ENCODE assay signal across 13 mouse cellular contexts in the genomic region with DNA sequence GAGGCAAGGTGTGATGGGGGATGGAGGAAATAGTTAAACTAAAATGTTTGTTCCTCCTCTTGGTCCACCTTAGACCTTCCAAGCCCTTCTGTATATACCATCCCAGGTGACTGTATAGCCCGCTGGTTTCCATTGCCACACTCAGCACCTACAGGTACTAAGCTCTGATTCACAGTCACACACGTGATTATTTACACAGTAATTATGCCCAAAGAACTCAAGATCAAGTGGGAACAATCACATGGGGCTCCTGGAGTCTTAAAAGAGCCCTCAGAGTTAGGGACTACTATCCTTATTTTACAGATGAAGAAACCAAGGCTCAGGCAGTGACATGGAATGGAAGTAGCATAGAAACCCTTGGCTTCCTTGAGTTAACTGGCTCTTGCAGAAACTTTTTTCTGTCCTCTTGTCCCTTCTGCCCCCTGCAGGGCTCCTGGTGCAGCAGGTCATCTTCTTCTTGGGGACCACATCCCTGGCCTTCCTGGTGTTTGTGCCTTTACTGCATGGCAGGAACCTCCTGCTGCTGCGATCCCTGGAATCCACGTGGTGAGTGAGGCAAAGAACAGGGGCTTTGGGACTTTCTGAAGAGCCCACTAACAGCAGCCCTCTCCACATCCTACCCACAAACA. TPM values are rescaled to one million over a fixed set of nuclear protein-coding genes. Genes with fewer than 3 reads are reported as not detected.
DNase-seq lines count a peak whose midpoint lies in the region; ATAC-seq and TF ChIP-seq lines count a peak whose summit lies in the region.
"Had no signal": no experiment of that assay in that cellular context is flagged by ENCODE, and none has a peak within 500 bp of the region (broad histone marks: within the 10 kb centered on the region; RNA-seq: fewer than 3 reads in every experiment).

No protein-coding gene starts in this region.

- H3K9ac ChIP-seq in heart, postnatal 0 days (replicated peaks; ENCODE audit: low read depth, low read length): no peak overlapping the region
- H3K9ac ChIP-seq: forebrain, embryonic 13.5 days; liver, embryonic 13.5 days had no signal

- DNase-seq in heart, postnatal 0 days (ENCODE audit: low spot score): no peak
- no peak for DNase-seq in heart, postnatal 4 days
- DNase-seq in lung, adult 2 months: peak; percentile 17
- DNase-seq in lung, postnatal 4 days: no peak
- DNase-seq in T-cell, adult 2 months (ENCODE audit: low spot score): peak; percentile 25
- DNase-seq in naive thymus-derived CD4-positive, alpha-beta T cell, adult 2 months (ENCODE audit: low read depth): peak; percentile 67
- DNase-seq in right cerebral cortex, adult 18-20 months: no peak
- DNase-seq: cerebellum, postnatal 25 days; gastrocnemius, postnatal 25 days; heart, postnatal 14 days; liver, embryonic 13.5 days had no signal

- 0 out of 2 replicates have a peak, but pooled peaks cover 8% of the 10 kb centered on the region for H3K27me3 ChIP-seq in heart, postnatal 0 days (ENCODE audit: control insufficient read depth, insufficient read depth, low read length)
- H3K27me3 ChIP-seq: forebrain, embryonic 13.5 days; liver, embryonic 13.5 days had no signal

- no peak overlapping the region for H3K27ac ChIP-seq in heart, postnatal 0 days (ENCODE audit: low read depth)
- H3K27ac ChIP-seq: forebrain, embryonic 13.5 days; liver, embryonic 13.5 days had no signal

- no peak overlapping the region for H3K4me2 ChIP-seq in heart, postnatal 0 days (ENCODE audit: low read depth, low read length)
- H3K4me2 ChIP-seq: forebrain, embryonic 13.5 days; liver, embryonic 13.5 days had no signal

- WGBS in heart, postnatal 0 days: 66% methylated on average over 4 of the region's 4 CpGs
- 73% methylated on average over 4 of the region's 4 CpGs for WGBS in lung, adult 2 months

- TF ChIP-seq EP300 in heart, postnatal 0 days (IDR thresholded peaks at IDR 0.05; ENCODE audit: low read depth): no peak

- no peak overlapping the region for H3K4me3 ChIP-seq in heart, postnatal 0 days (ENCODE audit: low read depth, low read length)
- no peak overlapping the region for H3K4me3 ChIP-seq in lung, adult 2 months (replicated peaks; ENCODE audit: extremely low read depth, low read depth, low read length)
- H3K4me3 ChIP-seq: forebrain, embryonic 13.5 days; liver, embryonic 13.5 days; myocyte had no signal

- TF ChIP-seq POLR2A in lung, adult 2 months (IDR thresholded peaks at IDR 0.05; ENCODE audit: borderline replicate concordance, extremely low read depth, low read depth, low read length): no peak

- peak; percentile 24 for TF ChIP-seq CTCF in heart, postnatal 0 days (IDR thresholded peaks at IDR 0.05; ENCODE audit: low read depth)
- TF ChIP-seq CTCF in lung, adult 2 months (IDR thresholded peaks at IDR 0.05; ENCODE audit: insufficient read depth, low read length): peak; percentile 39

- no peak for ATAC-seq in heart, postnatal 0 days (ENCODE audit: insufficient read depth, low read depth)
- ATAC-seq: forebrain, embryonic 13.5 days had no signal

- no peaks in the 10 kb centered on the region for H3K9me3 ChIP-seq in heart, postnatal 0 days (replicated peaks; ENCODE audit: control insufficient read depth, low read length)
- H3K9me3 ChIP-seq: forebrain, embryonic 13.5 days; liver, embryonic 13.5 days had no signal

- H3K4me1 ChIP-seq in heart, postnatal 0 days (ENCODE audit: control insufficient read depth, insufficient read depth): peaks cover 5% of the 10 kb centered on the region; the same call in 1 of the 2 replicates
- no peaks in the 10 kb centered on the region for H3K4me1 ChIP-seq in lung, adult 2 months (ENCODE audit: control insufficient read depth, insufficient read depth, low read length)
- H3K4me1 ChIP-seq: liver, embryonic 13.5 days had no signal

- no peaks in the 10 kb centered on the region for H3K36me3 ChIP-seq in heart, postnatal 0 days (replicated peaks; ENCODE audit: control insufficient read depth, insufficient read depth, low read length)
- H3K36me3 ChIP-seq: liver, embryonic 13.5 days had no signal

RNA-seq across cellular contexts. Expression of a gene that starts 32.2 kb away (rescaled TPM):
- not detected in 2 replicates for total RNA-seq in heart, postnatal 0 days (2014; rRNA removed; ENCODE audit: low replicate concordance)
- polyA plus RNA-seq in heart, postnatal 0 days (2015; fragmentation: Nextera tagmentation; extraction: Ambion mirVana): 0.25 TPM in 1 of 2 replicates, not detected in the other
- total RNA-seq in heart, postnatal 4 days (2021): not detected
- 7.8 and 8.5 TPM in 2 replicates for polyA plus RNA-seq in lung, adult 2 months (2012; rRNA removed)
- total RNA-seq: gastrocnemius, postnatal 25 days had no signal
- polyA plus RNA-seq: liver, embryonic 13.5 days; myocyte had no signal

RNA-seq across cellular contexts. Expression of a gene that starts 53.3 kb away (rescaled TPM):
- total RNA-seq in heart, postnatal 0 days (2014; rRNA removed; ENCODE audit: low replicate concordance): 21.1 and 39.9 TPM in 2 replicates
- polyA plus RNA-seq in heart, postnatal 0 days (2015; fragmentation: Nextera tagmentation; extraction: Ambion mirVana): 14.4 and 16.3 TPM in 2 replicates
- 10 to 100 TPM; 25.4 to 31.0 TPM for total RNA-seq in heart, postnatal 4 days (2021)
- polyA plus RNA-seq in lung, adult 2 months (2012; rRNA removed): 62.6 and 74.0 TPM in 2 replicates

RNA-seq across cellular contexts. Expression of a gene that starts 53.3 kb away (rescaled TPM):
- 0.69 and 0.89 TPM in 2 replicates for total RNA-seq in heart, postnatal 0 days (2014; rRNA removed; ENCODE audit: low replicate concordance)
- 0.08 TPM in 1 of 2 replicates, not detected in the other for polyA plus RNA-seq in heart, postnatal 0 days (2015; fragmentation: Nextera tagmentation; extraction: Ambion mirVana)
- total RNA-seq in heart, postnatal 4 days (2021): under 1 TPM; 0.83 to 0.86 TPM
- 0.11 and 0.90 TPM in 2 replicates for polyA plus RNA-seq in lung, adult 2 months (2012; rRNA removed)

Comparison
In these comparisons a context has a peak if more than half of its experiments do, and no peak if none do; other contexts are left out.
1. DNase-seq: peak in lung, adult 2 months (single experiment), T-cell, adult 2 months (single experiment) and naive thymus-derived CD4-positive, alpha-beta T cell, adult 2 months (single experiment); none in heart, postnatal 0 days (single experiment), heart, postnatal 4 days (single experiment), lung, postnatal 4 days (0 of 2) and right cerebral cortex, adult 18-20 months (single experiment).